Mouse (Mus musculus): ENCODE measurements at regions not wholly inside any gene's neighbourhood (a gene's known extent, or its start where the extent isn't known, plus 50 kb on each side); places are given as distances from the start of the nearest gene placed in this dataset.

- TF ChIP-seq CTCF (IDR thresholded peaks at IDR 0.05; ENCODE audit: low read depth) (no peak), EP300 (IDR thresholded peaks at IDR 0.05; ENCODE audit: low read depth) (no peak)
Observed at GRCm38 (mm10) chr3:130940302-130940867, 169.9 kb upstream of the Lef1 start.

All from liver, embryonic 14.5 days (tissue).